Mouse (Mus musculus) intestine, postnatal 0 days (tissue): Measurements from ENCODE around the gene Slco4a1. TPM values are rescaled to one million over a fixed set of nuclear protein-coding genes. Genes with fewer than 3 reads are reported as not detected.

Experiments
- ATAC-seq: fragments of 200-750 bp; cut with Nextera tagmentation; 2 replicates; pipeline ENCODE4 v1.8.0; 2017; ENCODE audit warnings: mild to moderate bottlenecking, moderate TSS enrichment, moderate library complexity
- H3K27ac ChIP-seq: fragments of 300-500 bp; sonication (generic); 2 replicates; pipeline ENCODE4 v1.5.1; 2014; ENCODE audit warnings: mild to moderate bottlenecking, low read depth, low read length, moderate library complexity
- H3K27me3 ChIP-seq: fragments of 300-500 bp; sonication (generic); replicated peaks from 2 replicates; pipeline ENCODE4 v1.6.1; 2014; ENCODE audit warnings: low read length, mixed read lengths; ENCODE audit not compliant: control insufficient read depth, insufficient read depth
- H3K36me3 ChIP-seq: fragments of 300-500 bp; sonication (generic); 2 replicates; pipeline ENCODE4 v1.6.1; 2014; ENCODE audit warnings: mild to moderate bottlenecking, moderate library complexity; ENCODE audit not compliant: control insufficient read depth, insufficient read depth
- H3K4me1 ChIP-seq: fragments of 300-500 bp; sonication (generic); replicated peaks from 2 replicates; pipeline ENCODE4 v1.6.1; 2014; ENCODE audit warnings: antibody characterized with exemption, low read length, mixed read lengths; ENCODE audit not compliant: control insufficient read depth, insufficient read depth
- H3K4me2 ChIP-seq: fragments of 300-500 bp; sonication (generic); replicated peaks from 2 replicates; pipeline ENCODE4 v1.6.1; 2014; ENCODE audit warnings: low read depth, mild to moderate bottlenecking, moderate library complexity
- H3K4me3 ChIP-seq: fragments of 300-500 bp; sonication (generic); 2 replicates; pipeline ENCODE4 v1.5.1; 2014; ENCODE audit warnings: low read depth, low read length
- H3K9ac ChIP-seq: fragments of 300-500 bp; sonication (generic); 2 replicates; pipeline ENCODE4 v1.6.1; 2014; ENCODE audit warnings: mild to moderate bottlenecking, low read depth, low read length
- H3K9me3 ChIP-seq: fragments of 300-500 bp; sonication (generic); 2 replicates; pipeline ENCODE4 v1.6.1; 2016; ENCODE audit warnings: mixed run types; ENCODE audit not compliant: control insufficient read depth
- CTCF ChIP-seq: sonication (generic); IDR thresholded peaks from 2 replicates; pipeline ENCODE4 v1.5.1; 2016; ENCODE audit warnings: low read depth, mild to moderate bottlenecking, control low read depth, antibody characterized with exemption, moderate library complexity
- WGBS: fragments of 180-500 bp; shearing (Covaris S2); extraction: QIAGEN DNeasy Blood & Tissue Kit; methylation state at CpG from one replicate; pipeline ENCODE4 v1.1.7; 2014; 5-methylcytosine and 5-hydroxymethylcytosine counted together
- polyA plus RNA-seq: library from polyadenylated mRNA; unstranded; fragments of >200 nt; fragmentation: Nextera tagmentation; extraction: Ambion mirVana; gene quantifications from 2 replicates; pipeline ENCODE4 v1.2.1, GENCODE M21; 2015

Gene Slco4a1
- polyA plus RNA-seq, 1 experiment from 2014 or later = 0.47 TPM

GRCm38 (mm10) chr2:180521437-180522221, 65.6 kb downstream of the Slco4a1 start:
- Histone ChIP-seq H3K27ac (no peak overlapping the region), H3K36me3 (no peaks in the 10 kb centered on the region), H3K27me3 (no peaks in the 10 kb centered on the region), H3K4me2 (no peak overlapping the region), H3K9ac (no peak overlapping the region), H3K4me1 (no peaks in the 10 kb centered on the region), H3K9me3 (no peaks in the 10 kb centered on the region), H3K4me3 (no peak overlapping the region)
- ATAC-seq = no peak
- no peak for TF ChIP-seq CTCF
- 75% methylated on average over 5 of the region's 5 CpGs for WGBS

- no peak overlapping the region for H3K27ac ChIP-seq
- WGBS = 69% methylated on average over 4 of the region's 4 CpGs
- no peaks in the 10 kb centered on the region for H3K9me3 ChIP-seq
- no peaks in the 10 kb centered on the region for H3K27me3 ChIP-seq
- H3K4me1 ChIP-seq = no peaks in the 10 kb centered on the region
- no peaks in the 10 kb centered on the region for H3K36me3 ChIP-seq
- H3K9ac ChIP-seq = no peak overlapping the region
- ATAC-seq = no peak
- H3K4me3 ChIP-seq = no peak overlapping the region
- no peak overlapping the region for H3K4me2 ChIP-seq
- TF ChIP-seq CTCF = no peak
Measured at GRCm38 (mm10) chr2:180522825-180523224, 66.8 kb downstream of the Slco4a1 start.

Other genes starting within 250 kb of the Slco4a1 start
- gene Lama5, start 230.4 kb upstream of the Slco4a1 start, polyA plus RNA-seq = 19.8 and 23.5 TPM in 2 replicates
- 442 and 454 TPM in 2 replicates for gene Rps21, start 198.9 kb upstream of the Slco4a1 start, polyA plus RNA-seq
- gene Cables2, start 182.7 kb upstream of the Slco4a1 start, polyA plus RNA-seq = 8.2 and 8.4 TPM in 2 replicates
- gene Rbbp8nl, start 166.4 kb upstream of the Slco4a1 start, polyA plus RNA-seq = 0.18 and 0.25 TPM in 2 replicates
- 20.9 and 23.9 TPM in 2 replicates for gene Gata5, start 121.5 kb upstream of the Slco4a1 start, polyA plus RNA-seq
- 0.67 and 0.74 TPM in 2 replicates for gene Ntsr1, start 43.7 kb downstream of the Slco4a1 start, polyA plus RNA-seq
- 10.7 and 10.8 TPM in 2 replicates for gene Mrgbp, start 125.1 kb downstream of the Slco4a1 start, polyA plus RNA-seq
- 32.5 and 34.4 TPM in 2 replicates for gene Ogfr, start 133.0 kb downstream of the Slco4a1 start, polyA plus RNA-seq
- 1.1 and 1.3 TPM in 2 replicates for gene Col9a3, start 141.5 kb downstream of the Slco4a1 start, polyA plus RNA-seq
- 0.07 TPM in 2 replicates for gene Tcfl5, start 186.5 kb downstream of the Slco4a1 start, polyA plus RNA-seq